Mouse (Mus musculus) embryo, embryonic 11.5 days (tissue): ENCODE results near the gene Ngrn.

ENCODE experiments used
- DNase-seq: peaks from one replicate; pipeline ENCODE4 v3.0.0-alpha.2; 2012; ENCODE audit warnings: low read depth, low spot score

Ngrn gene

DNA sequence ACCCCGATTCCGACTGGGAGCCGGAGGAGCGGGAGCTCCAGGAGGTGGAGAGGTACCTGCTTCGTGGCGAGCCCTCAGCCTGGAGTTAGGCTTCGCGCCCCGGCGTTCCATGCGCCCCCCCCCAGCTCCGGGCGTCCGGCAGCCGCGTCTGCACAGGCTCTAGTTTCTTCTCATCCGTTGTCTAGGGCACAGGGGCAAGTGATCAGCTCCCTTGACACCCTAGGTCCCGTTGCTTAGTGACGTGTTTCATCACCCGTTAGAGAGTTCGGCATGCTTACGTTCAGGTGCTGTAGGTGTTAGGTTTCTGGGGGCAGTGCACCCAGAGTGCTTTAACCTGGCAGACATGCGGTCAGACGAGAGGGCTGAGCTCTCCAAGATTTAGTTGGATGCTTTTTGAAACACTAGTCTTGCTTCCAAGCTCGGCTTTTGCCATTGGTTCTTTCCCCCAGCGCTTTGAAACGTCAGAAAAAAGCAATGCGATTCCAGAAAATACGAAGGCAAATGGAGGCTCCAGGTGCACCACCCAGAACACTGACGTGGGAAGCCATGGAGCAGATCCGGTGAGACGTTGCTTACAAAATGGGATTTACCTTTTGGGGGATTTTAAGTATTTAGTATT is 466 bp downstream of the Ngrn start:
- DNase-seq = peak; percentile 3

DNA sequence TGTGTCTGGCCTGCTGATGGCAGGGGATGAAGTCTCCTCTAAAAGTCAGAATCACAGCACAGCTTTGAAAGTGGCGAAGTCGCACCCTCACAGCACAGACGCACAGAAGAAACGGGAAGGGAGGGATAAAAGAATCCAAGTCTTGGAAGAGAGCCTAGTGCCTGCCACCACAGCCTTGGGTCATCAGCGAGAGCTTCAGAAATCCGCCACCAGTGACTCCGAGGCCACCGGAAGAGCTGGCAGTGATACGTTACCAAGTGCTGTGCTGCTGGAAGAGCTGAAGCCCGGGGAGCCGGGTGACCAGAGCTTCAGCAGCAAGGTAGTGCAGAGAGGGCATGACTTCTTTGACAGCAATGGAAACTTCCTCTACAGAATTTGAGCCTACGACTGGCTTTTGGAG is 3.6 kb downstream of the Ngrn start:
- DNase-seq = no peak

DNA sequence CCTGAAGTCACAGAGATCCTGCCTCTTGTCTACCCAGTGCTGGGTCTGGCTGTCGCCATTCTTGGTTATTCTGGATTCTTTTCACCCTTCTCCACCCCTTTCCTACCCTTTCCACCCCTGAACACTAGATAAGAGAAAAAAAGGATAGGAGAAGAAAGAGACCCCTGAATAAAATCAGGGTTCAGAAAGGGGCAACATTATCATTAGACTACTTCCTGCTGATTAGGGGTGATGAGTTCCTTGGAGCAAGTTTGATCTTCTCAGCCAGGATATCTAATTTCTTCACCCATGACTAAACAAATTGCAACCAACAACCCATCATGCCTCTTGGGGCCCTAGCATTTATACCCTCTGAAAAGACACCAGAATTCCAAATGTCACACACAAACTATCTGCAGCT is 6.7 kb downstream of the Ngrn start:
- no peak for DNase-seq

DNA sequence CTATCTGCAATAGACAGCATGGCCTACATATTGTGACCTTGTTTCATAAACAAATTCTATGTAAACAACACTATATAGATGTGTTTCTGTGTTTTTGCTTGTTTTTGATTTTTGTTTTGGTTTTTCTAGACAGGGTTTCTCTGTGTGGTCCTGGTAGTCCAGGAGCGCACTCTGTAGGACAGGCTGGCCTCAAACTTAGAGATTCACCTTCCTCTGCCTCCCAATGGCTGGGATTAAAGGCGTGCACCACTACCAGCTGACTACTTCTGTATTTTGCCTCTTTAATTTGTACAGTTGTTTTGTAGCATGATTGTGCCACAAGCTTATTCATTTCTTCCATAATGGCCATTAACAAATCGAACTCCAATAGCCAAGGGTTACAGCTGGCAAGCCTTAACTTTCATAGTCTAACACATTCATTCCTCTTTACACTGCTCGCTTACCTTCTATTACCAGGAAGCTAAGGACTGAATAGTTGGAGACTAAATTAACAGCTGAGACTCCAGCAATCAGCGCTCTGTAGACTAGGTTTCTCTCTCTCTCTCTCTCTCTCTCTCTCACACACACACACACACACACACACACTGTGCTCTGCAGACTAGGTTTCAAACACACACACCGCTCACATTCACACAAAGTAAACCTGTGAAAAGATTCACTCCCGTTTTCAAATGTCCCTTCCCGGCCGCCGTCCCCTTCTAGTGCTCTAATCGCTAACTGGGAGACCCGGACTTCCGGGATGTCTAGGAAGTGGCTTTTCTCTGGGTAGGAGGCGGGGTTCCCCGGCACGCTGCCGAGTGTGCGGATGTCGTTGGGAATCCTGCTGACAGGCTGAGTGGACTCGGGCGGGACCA is 8.1 kb downstream of the Ngrn start, which contains the start of gene Vps33b:
TSS of gene Vps33b (plus strand) at position 753 of the 854 bp plus-strand sequence.
- peak; percentile 83 for DNase-seq

DNA sequence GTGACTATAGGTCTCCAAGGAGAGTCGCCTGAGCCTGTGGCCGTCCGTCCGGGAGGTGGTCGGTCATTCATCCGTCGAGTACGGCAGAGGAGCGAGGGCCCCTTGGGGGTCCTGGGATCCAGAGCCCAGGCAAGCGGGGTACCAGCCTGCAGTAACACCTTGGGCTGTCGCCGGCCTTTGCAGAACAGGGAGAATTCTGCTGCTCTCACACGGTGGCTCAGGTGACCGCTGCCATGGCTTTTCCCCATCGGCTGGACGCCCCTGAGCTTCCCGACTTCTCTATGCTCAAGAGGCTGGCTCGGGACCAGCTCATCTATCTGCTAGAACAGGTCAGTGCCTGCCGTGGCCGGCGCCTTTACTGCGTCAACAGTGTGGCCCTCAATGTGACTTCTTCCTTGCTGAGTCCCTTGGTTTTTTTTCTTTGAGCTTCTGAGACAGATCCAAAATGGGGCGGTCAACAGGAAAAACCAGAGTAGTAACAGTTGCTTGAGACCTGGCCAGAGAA is 8.8 kb downstream of the Ngrn start:
- no peak for DNase-seq

GRCm38 (mm10) chr7:80273456-80273855 is 12.4 kb downstream of the Ngrn start:
- no peak for DNase-seq

DNA sequence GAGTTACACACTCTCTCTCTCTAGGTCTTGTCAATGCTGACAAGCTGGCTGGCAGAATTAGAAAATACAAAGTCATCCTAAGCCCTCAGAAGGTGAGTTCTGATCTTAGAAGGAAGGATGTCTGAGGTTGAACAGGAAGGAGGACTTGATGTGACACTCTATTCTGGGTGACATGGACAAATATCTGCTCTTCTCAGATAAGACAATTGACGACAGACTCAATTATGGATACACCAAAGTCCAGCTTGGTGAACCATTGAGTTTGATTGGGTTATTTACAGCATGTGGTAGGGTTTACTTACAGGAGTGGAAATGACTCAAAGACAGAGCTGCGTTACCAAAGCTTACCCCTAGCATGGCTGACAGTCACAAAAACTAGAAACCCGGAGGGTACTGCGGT is 15.4 kb downstream of the Ngrn start:
- DNase-seq = no peak

GRCm38 (mm10) chr7:80280032-80280431 is 19.0 kb downstream of the Ngrn start:
- no peak for DNase-seq

DNA sequence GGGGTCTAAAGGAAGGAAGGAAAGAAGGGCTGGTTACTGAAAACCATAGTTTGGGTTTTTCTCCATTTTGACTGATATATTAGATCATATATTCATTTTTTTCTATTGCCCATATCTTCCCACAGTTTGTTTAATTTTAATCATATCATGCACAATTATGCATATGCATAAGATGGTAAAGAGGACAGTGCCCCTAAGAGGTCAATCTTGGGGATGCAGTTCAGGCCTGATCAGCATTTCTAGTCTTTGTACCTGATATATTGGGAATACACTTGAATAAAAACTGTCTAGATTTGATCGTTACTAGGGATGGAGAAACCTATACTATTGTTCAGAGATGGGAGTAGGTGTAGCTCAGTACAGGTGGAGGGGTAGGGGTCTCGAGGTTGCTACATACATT is 20.0 kb downstream of the Ngrn start:
- DNase-seq = no peak

DNA sequence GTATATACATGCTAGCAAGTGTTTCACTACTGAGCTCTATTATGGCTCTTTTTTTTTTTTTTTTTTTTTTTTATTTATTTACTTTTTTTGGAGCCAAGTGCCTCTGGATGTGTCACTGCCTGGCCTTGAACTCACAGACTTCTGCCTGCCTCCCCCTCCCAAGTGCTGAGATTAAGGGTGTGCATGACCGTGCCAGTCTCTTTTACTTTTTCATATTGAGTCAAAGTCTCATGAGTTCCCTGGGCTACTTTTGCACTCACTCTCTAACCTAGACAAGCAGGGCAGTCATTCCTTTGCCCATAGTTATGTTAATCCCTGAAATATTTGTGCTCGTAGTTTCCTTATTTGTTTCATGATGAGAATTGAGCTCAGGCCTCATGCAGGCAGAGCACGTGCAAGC is 20.6 kb downstream of the Ngrn start:
- no peak for DNase-seq

DNA sequence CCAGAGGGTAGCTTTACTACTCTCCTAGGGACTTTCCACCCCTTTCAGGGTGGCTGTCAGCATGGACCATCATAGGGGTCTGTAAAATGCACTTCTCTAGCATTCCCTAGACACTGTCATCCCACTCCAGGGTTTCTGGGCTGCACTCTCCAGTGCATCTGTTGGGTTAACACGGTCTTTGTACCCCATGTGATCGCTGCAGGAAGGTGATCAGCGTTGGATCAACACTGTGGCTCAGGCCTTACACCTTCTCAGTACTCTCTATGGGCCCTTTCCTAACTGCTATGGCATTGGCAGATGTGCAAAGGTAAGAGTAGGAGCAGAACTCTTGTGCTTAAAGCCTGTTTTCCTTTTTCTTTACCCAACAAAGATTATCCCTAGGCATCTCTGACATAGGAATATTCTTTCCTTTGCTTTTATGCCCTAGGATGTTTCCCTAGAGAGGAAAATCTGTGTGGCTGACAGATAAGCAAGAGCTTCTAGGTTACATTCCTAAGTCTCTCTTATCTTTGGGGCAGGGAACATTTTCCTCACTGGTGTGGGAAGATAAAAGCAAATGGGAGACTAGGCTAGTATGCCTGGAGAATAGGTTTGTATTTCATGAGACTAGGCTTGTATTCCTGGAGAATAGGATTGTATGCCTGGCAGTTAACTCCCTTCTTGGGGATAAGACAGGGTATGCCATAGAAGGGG is 22.4 kb downstream of the Ngrn start:
- DNase-seq = no peak

GRCm38 (mm10) chr7:80284391-80284790 is 23.4 kb downstream of the Ngrn start:
- DNase-seq = no peak

DNA sequence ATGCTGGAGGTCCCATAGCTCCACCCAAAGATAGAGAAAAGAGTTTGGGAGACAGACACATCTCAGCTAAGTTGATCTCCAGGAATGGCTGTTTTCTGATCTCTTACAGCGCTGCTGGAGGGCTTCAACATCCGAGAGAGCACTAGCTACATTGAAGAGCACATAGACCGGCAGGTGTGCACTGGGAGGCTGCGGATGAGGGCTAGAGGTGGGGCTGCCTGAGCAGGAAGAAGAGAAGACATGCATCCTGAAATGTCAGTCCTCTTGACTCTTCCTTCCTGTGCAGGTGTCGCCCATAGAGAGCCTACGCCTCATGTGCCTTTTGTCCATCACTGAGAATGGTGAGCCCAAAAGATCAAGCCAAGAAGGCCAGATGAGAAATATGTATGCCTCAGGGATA is 24.7 kb downstream of the Ngrn start:
- DNase-seq = no peak

DNA sequence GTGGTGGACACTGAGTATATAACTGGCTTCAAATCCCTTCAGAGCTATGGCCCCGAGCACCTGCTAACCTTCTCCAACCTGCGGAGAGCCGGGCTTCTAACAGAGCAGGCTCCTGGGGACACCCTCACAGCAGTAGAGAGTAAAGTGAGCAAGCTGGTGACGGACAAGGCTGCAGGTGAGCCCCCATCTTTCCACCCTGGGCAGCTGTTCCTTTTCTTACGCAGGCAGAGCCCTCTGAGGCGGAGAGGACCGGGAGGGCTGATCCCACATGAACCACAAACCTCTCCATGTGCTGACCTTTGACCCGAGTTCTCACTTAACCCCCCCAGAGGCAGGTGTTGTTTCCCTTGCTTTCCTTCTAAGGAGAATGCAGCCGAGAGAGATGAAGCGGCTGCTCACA is 26.7 kb downstream of the Ngrn start:
- DNase-seq = no peak

GRCm38 (mm10) chr7:80294062-80294763 is 33.2 kb downstream of the Ngrn start, which contains the start of gene Prc1:
Gene Prc1 (plus strand): TSS chr7:80294450.
- peak; percentile 94 for DNase-seq

- DNase-seq = peak; percentile 7
Observed at GRCm38 (mm10) chr7:80294764-80295648, 34.0 kb downstream of the Ngrn start.

GRCm38 (mm10) chr7:80296462-80296861 is 35.4 kb downstream of the Ngrn start:
- no peak for DNase-seq

DNA sequence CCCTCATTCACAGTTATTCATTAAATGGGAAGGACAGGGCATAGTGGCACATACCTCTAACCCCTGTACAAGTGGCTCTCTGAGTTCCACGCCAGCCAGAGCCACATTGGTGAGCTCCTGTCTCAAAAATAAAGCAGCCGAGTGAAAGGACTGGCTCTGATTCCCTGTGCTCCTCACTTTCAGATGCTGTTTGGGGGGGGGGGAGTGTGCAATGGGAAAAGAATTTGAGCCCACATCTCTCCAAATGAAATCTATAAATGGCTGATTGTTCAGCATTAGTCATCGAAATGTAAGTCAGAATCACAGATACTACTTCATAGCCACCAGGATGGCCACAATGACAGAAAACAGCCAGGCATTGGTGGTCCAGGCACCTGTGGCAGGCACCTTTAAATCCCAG is 36.0 kb downstream of the Ngrn start:
- no peak for DNase-seq

GRCm38 (mm10) chr7:80298754-80299153 is 37.7 kb downstream of the Ngrn start:
- no peak for DNase-seq

- DNase-seq = no peak
Observed at GRCm38 (mm10) chr7:80299568-80299967, 38.6 kb downstream of the Ngrn start.

GRCm38 (mm10) chr7:80301522-80301921 is 40.5 kb downstream of the Ngrn start:
- DNase-seq = no peak
